Mouse (Mus musculus): ENCODE results near the gene Zic3.

Zic3 gene

GRCm38 (mm10) chrX:58022400-58022799 is at the start of gene Zic3:
Gene Zic3 (plus strand): TSS chrX:58022700.
- ATAC-seq (ENCODE audit: insufficient number of reproducible peaks, low FRiP score, low TSS enrichment): no peak

GRCm38 (mm10) chrX:57982351-57982750 is 40.1 kb upstream of the Zic3 start:
- ATAC-seq (ENCODE audit: insufficient number of reproducible peaks, low FRiP score, low TSS enrichment): no peak

- no peak for ATAC-seq (ENCODE audit: insufficient number of reproducible peaks, low FRiP score, low TSS enrichment)
Measured at GRCm38 (mm10) chrX:57987455-57988109, 34.9 kb upstream of the Zic3 start.

- no peak for ATAC-seq (ENCODE audit: insufficient number of reproducible peaks, low FRiP score, low TSS enrichment)
Measured at GRCm38 (mm10) chrX:58013391-58013790, 9.1 kb upstream of the Zic3 start.

GRCm38 (mm10) chrX:58014093-58014492 is 8.4 kb upstream of the Zic3 start:
- ATAC-seq (ENCODE audit: insufficient number of reproducible peaks, low FRiP score, low TSS enrichment): no peak

- no peak for ATAC-seq (ENCODE audit: insufficient number of reproducible peaks, low FRiP score, low TSS enrichment)
Measured at GRCm38 (mm10) chrX:58014761-58015160, 7.7 kb upstream of the Zic3 start.

GRCm38 (mm10) chrX:58015336-58015945 is 7.1 kb upstream of the Zic3 start:
- ATAC-seq (ENCODE audit: insufficient number of reproducible peaks, low FRiP score, low TSS enrichment): no peak

- no peak for ATAC-seq (ENCODE audit: insufficient number of reproducible peaks, low FRiP score, low TSS enrichment)
Measured at GRCm38 (mm10) chrX:58018720-58019119, 3.8 kb upstream of the Zic3 start.

GRCm38 (mm10) chrX:58019257-58019953 is 3.1 kb upstream of the Zic3 start:
- ATAC-seq (ENCODE audit: insufficient number of reproducible peaks, low FRiP score, low TSS enrichment): no peak

GRCm38 (mm10) chrX:58027631-58028030 is 5.1 kb downstream of the Zic3 start:
- ATAC-seq (ENCODE audit: insufficient number of reproducible peaks, low FRiP score, low TSS enrichment): no peak

GRCm38 (mm10) chrX:58028082-58028481 is 5.6 kb downstream of the Zic3 start:
- no peak for ATAC-seq (ENCODE audit: insufficient number of reproducible peaks, low FRiP score, low TSS enrichment)

GRCm38 (mm10) chrX:58028858-58029257 is 6.4 kb downstream of the Zic3 start:
- ATAC-seq (ENCODE audit: insufficient number of reproducible peaks, low FRiP score, low TSS enrichment): no peak

- ATAC-seq (ENCODE audit: insufficient number of reproducible peaks, low FRiP score, low TSS enrichment): peak; percentile 91
Measured at GRCm38 (mm10) chrX:58030100-58030834, 7.8 kb downstream of the Zic3 start.

GRCm38 (mm10) chrX:58030835-58031670 is 8.6 kb downstream of the Zic3 start:
- peak; percentile 26 for ATAC-seq (ENCODE audit: insufficient number of reproducible peaks, low FRiP score, low TSS enrichment)

- ATAC-seq (ENCODE audit: insufficient number of reproducible peaks, low FRiP score, low TSS enrichment): no peak
Measured at GRCm38 (mm10) chrX:58031671-58032605, 9.4 kb downstream of the Zic3 start.

GRCm38 (mm10) chrX:58032622-58033021 is 10.1 kb downstream of the Zic3 start:
- ATAC-seq (ENCODE audit: insufficient number of reproducible peaks, low FRiP score, low TSS enrichment): no peak

GRCm38 (mm10) chrX:58033521-58033920 is 11.0 kb downstream of the Zic3 start:
- no peak for ATAC-seq (ENCODE audit: insufficient number of reproducible peaks, low FRiP score, low TSS enrichment)

- ATAC-seq (ENCODE audit: insufficient number of reproducible peaks, low FRiP score, low TSS enrichment): peak; percentile 74
Measured at GRCm38 (mm10) chrX:58038061-58039007, 15.8 kb downstream of the Zic3 start.

Measured in cerebellum, adult (tissue).